Mouse (Mus musculus) layer of hippocampus, adult 9-11 months (tissue): ENCODE measurements around the gene H2-DMb1.

ENCODE experiments used
- DNase-seq: peaks from one replicate; pipeline ENCODE4 v3.0.0; 2022

H2-DMb1 gene

DNA sequence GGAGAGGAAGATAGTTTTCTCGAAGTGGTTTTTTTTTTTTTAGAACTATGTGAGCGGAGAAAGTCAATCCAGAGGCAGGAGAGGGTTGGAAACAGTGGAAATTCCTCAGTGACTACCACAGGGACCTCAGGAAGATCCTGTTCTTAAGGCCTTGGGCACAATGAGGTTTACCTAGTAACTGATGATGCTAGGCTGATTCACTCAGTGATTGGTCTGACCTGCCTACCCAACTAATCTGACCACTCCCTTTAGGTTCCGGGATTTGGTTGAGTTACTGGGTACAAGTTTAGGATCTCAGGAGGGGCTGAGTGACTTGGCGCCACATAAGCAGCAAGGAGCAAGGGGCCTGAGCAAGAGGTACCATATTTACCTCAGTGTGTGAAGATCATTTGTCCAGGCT, at the start of gene H2-DMb1:
TSS of gene H2-DMb1 (plus strand) at position 150 of the 400 bp plus-strand sequence.
- peak; percentile 75 for DNase-seq

DNA sequence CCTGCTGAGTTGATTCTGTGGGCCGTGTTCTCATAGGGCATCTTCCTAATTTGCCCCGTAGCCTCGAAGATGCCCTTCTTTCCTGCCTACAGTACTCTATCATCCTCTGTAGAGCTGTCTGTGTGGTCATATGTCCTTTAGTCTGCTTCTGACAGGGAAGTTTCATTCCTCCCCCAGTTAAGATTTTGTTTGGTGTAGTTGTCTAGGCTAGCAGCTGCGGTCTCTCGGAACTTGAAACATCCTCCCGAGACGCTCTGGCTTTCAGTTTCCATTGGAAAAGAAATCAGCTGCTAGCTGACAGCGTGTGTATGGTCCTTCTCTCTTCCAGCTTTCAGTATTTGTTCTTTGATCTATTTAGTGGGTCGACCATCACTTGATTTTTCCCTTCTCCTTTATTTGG, 48.1 kb upstream of the H2-DMb1 start:
- no peak for DNase-seq

DNA sequence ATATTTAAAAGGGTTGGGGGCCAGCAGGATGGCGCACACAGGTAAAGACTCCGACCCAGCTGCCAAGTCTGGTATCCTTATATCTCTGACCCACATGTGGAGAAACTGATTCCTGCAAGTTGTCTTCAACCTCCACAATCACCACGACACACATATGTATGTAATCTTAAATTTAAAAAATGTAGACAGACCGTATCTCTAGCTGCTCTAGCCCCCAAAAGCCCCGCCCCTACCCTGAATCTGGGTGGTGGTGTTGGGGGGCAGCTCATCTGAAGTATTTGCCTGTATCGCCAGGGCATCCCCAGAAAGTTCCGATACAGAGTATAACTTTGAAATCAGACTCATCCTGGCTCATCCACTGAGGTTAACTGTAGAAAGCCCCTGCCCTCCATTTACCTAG, 46.3 kb upstream of the H2-DMb1 start:
- DNase-seq, result no peak

DNA sequence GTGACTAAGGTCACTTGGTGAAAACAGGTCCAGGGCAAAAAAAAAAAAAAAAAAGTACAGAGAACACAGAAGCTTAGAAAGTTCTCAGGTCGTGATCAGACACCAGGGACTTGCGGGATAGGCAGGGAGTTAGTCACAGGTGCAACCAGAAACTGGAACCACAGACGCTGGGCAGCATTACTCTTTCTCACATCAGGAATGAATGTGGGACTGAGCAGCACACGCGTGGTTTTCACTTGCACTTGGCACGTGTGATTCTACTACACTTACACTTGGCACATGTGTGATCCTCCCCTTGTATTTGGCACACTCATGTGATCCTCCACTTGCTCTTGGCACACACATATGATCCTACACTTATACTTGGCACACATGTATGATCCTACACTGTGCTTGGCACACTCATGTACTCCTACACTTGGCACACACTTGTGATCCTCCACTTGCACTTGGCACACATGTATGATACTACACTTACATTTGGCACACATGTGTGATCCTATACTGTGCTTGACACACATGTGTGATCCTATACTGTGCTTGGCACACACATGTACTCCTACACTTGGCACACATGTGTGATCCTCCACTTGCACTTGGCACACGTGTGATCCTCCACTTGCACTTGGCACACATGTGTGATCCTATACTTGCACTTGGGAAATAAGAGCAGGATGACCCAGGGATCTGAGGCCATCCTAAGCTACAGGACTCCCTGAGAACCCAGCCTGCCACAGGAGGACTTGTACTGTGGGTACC, 45.6 kb upstream of the H2-DMb1 start:
- no peak for DNase-seq

DNA sequence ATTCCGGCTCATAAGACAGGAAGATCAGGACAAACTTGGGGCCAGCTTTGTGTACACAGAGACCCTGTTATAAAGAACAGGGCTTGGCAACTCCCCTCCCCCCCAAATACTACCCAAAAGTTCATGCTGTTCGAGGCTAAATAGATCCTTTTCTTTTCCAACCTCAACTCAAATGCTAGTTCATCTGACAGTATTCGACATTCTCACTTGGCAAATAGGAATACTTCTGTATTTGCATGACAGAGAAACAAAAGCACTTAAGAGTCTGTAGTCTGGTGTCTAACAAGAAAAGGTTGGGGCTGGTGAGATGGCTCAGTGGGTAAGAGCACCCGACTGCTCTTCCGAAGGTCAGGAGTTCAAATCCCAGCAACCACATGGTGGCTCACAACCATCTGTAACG, 44.4 kb upstream of the H2-DMb1 start:
- DNase-seq, result no peak

DNA sequence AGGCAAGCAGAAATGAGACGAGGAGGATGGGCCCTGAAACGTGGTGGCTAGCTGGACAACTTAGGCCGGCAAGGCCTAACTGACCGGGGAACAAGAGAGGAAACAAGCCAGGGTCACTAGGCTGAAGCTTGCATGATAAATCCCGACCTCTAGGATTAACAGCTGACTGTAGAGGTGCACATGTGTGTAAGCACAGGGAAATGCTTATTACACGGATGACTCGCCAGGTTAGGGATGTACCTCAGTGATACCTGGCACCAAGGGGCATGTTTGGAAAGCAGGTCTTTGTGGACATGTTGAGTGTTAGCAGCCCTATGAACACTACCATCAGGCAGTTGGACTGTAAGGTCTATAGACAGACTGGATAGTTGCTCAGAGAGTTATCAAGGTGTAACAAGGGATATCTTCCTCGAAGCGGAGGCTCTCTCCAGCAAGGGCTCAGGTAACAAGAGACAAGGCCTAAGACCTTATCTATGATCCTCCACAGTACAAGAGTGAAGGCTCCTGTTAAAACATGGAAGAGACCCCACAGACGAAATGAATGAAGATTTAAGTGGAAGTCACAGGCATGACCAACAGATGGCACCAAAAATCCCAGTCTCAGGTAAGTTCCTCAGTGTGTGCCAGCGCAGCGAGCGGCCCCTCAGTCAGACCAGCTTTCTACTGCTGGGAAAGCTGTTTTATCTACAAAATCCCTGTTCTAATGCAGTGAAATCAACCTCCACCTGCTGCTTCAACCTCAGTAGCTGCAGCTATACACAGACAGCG, 43.6 kb upstream of the H2-DMb1 start:
- DNase-seq, result no peak

DNA sequence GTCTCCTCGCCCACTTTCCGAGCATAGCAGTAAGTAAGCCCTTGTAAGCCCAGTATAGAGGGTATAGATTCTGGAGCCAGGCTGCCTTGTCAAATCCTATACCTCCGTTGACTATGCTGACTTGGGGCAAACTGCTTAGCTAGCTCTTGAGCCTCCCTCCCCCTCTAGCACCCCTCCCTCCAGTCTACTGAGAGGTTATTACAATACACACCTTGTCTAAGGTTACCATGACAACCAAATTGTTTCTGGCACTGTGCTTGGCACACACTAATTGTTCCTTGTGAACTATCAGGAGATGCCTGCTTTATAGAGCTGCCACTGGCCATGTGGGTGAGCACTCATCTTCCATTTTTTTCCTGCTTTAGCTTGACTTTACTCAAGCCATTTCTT, 43.1 kb upstream of the H2-DMb1 start:
- no peak for DNase-seq

DNA sequence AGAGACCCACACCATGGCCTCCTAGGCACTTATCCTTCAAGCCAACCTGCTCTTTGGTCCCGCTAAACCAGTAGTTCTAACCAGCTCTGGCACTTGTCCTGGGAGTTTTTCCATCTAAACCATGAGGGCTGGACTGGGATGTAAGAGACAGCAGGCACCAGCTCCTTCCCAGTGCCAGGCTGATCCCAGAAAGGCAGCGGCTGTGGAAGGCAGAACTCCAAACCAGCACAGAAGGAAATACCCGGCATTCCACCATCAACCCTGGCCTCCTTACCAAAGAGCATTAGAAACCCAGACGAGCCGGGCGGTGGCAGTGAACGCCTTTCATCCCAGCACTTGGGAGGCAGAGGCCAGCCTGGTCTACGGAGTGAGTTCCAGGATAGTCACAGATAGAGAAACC, 42.6 kb upstream of the H2-DMb1 start:
- no peak for DNase-seq

DNA sequence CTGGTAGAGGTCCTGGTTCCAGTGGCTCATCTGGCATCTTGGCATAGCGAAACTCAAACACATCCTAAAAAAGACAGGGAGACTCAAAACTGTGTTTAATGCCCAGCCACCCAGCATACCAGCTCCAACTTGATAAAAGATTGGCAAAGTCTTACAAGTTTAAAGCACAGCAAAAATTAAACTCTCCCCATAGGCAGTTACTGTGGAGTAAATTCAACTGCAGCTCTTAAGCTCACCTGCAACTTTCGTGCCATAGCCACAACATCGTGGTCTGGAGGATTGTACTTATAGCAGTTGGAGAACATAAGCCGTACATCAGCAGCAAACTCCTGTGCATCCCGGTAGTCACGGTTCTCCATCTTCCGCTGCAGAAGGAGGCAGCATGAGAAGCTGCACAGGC, 38.8 kb upstream of the H2-DMb1 start:
- no peak for DNase-seq

DNA sequence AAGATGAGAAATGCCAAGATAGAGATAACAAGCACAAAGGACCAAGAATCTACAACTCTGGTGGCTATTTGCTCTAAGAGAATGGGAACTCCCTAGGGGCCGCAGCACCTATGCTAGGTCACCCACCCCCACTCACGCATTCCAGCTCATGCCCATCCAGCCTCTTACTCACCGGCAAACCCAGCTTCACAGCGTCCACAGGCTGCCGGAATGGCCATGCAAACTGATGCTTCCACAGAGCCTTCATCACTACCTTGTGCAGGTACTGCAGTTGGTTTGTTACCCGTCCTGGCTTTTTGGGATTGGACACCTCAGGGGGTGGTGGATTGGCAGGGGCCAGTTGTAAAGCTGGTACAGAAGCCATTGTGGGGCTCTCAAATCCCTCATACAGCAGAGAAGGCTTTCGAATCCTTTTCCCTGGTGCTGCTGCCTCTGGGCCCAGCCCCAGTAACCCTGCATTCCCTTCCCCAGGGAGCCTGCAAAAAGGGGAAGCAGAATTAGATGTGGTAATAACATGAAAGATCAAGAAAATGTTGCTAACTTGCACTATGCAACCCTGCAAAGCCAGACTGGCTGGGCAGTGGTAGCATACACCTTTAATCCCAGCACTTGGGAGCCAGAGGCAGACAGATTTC, 36.0 kb upstream of the H2-DMb1 start:
- DNase-seq, result no peak

DNA sequence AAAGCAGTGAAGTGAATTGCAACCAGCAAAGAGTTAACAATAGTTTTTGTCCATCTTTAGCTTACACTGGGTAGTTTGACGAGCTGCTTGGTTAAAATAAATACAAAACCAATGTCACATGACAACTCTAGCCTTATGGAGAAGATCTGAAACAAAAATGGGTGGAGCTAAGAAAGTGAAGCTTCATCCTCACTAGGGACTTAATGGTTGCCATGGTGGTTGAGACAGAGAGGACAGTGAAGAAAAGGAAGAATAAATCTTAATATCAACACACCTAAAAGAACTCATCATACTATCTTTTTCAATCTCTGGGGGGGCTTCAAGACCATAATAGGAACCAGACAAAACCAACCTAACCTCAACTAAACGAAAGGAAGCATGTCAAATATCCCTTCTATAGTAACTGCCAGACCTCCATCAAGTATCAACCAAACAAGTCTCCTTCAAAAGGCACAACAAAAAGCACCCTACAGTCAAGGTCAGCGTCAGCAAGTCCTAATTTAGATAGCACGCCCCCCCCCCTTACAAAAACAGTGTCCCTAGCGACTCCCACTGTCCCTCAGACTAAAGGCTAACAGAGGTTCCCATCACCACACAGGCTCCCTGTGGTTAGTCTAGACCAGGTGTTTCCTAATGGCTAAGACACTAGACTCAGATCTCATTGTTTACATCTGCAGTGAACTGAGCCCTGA, 35.3 kb upstream of the H2-DMb1 start:
- no peak for DNase-seq

DNA sequence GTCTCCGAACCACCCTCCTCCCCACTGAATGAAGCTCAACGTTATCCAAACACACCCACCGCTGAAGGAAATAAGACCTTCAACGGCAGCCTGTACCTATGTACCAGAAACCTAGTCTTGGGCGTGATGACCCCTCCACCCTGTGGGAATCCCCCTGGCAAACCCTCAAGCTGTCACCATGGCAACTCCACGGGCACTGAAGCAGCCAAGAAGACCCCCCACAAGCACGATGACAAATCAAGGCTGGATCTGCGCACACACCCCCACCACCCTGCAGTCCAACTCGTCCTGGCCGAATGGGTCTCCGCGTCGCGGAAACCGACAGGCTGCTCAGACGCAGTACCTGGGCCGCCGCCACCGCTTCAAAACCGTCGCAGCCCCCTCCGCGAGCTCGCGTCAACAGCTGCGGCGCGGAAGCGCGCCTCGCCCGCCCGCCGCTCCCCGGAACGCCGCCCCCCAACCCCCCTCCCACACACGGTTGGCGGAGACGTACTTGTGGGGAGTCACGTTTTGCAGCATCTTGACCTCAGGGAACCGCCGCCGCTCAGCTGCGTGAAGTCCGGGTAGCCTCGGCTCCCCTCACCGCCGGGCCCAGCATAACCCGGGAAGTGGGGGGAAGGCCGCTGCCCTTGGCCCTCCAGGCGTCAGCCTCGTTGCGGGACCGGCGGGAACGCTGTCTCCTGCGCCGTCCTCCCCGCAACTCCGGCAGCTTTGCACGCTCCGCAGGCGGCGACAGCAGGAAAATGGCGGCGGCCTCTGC, 34.6 kb upstream of the H2-DMb1 start:
- peak; percentile 57 for DNase-seq

DNA sequence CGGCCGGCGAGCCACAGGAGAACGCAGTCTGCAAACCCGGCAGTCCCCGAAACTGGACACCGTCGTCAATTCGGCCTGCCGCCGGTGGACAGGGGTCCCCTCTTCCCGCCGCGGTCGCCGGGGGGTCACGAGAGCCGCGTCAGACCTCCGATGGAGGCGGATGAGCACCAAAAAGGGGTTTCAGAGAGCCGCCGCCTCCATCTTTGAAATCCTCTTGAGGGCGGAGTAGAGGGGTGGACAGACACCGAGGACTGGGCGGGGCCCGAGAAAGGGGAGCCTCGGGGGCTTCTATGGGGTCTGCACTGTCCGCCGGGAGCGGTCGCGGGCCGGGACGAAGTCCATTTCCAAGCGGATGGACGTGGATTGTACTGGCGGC, 34.0 kb upstream of the H2-DMb1 start:
- no peak for DNase-seq

DNA sequence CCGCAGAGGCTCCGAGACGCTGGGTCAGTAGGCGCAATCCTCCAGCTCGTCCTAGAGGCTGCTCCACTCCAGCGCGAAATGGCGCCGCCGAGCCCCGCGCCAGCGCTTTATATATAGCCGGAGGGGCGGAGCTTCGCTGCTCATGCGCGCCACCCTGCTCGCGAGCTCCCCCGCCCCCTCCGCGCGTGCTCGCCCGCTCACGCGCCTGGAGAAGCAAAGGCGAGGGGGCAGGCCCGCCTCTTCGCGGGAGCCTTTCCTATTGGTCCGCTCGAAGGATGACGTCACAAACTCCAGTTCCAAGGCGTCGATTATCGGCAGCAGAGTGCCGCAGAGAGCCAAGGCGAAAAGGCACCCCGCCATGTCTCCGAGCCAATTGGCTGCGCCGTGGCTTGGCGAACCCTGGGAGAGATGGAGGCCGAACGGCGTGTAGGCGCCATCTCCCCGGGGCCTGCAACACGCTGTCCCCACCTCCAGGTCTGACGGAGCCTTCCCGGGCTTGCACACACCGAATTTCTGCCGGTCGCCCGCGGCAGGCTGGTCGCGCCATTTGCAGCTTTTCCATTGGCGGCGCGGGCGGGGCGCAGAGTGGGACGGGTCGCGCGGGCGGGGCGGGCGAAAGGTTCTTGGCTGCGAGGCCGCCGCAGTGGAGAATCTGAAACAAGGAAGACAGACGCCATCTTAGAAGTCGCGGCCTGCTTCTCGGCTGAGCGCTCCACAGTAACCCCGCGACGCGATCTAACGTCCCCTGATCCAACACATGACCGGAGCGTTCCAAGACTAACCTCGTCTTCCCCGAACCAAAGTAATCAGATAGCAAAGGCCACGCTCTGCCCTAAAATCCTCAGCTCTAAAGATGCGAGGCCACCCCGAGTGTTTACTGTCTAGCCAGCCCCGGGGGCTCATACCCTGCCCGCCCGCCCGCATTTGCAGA, 33.4 kb upstream of the H2-DMb1 start, which contains the start of gene H2-DMa:
TSS of gene H2-DMa (plus strand) at position 293 of the 931 bp plus-strand sequence.
- peak; percentile 99 for DNase-seq

DNA sequence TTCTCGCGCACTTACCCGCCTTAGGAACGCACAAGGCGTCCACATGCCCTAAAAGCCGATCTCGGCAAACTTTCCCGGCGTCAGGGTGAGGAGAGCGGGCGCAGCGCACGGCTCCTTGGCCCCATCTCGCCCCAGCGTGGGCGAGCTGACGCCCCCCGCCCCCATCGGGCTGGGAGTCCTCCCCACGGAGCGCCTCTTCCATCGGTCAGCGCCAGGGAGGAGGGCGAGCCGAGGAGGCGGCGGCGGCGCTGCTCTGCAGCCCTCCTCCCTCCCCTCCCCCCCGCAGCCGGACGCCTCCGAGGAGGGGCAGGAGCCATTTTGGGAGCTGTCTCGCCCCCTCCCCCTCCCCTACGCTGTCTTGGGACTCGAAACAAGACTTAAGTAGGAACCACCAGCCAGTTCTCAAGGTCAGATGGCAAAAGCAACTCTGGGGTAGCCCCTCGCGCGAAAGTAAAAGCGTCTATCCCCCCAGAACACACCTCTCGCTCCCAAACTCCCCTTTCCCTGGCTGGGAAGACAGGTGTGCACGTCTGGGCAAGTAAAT, 32.6 kb upstream of the H2-DMb1 start:
- peak; percentile 94 for DNase-seq

DNA sequence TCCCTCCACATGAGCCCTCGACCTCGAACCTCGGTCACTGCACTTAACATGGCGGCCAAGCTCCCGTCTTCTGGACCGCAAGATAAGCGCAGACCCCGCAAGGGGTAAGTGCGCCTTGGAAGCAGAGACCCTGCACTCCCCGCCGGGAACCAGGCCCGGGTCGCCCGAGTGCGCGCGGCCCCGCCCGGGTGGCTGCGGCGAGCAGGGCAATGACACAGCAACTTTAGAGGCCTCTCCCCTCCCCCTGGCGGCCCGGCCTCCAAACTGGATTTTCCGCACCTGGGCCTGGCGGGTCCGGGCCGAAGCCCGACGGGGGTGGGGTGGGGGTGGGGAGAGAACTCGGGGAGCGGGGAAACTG, 32.1 kb upstream of the H2-DMb1 start:
- DNase-seq, result peak; percentile 81

DNA sequence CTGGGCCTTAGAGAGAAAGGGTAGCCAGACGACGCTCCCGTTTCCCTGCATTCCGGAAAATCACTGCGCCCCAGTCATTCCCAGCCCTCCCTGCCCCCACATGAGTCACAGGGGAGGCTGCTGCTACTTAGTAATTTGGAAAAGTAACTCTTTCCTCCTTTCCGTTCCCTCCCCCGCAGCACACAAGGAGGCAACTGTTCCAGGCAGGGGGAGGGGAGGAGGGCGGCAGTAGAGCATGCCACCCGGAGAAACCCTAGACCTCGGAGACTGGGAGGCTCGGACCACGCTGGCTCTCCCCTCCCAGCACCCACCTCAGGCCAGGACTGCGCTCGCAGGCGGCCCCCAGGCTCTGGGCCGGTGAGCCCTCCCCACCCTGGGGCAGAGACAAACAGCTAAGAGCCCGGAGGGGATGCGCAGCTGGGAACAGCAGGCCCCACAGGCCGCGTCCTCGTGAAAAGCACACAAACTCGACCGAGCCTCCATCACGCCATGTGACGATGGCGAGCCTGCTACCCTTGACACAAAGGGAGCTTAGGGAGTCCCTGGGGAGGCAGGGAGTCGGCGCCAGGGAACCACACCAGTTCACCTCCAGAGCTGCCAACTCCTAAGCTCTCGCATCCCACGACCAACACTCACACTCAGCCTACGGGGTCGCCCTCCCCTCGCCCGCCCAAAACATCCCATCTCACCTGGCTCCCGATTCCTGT, 31.5 kb upstream of the H2-DMb1 start:
- DNase-seq, result peak; percentile 95

DNA sequence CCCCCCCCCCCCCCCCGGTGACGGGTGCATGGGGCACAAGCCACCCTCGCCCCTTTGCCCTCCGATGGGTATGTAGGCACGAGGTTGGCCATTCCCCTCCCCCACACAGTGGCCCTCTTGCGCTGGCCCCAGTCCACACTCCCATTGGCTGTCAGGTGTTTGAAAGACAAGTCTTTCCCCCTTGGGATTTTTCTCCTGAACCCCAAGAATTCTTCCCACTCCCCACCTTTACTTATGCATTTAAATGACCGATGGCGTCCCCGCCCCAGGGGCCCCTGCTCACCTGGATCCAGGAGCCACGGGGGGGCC, 31.0 kb upstream of the H2-DMb1 start:
- peak; percentile 82 for DNase-seq

DNA sequence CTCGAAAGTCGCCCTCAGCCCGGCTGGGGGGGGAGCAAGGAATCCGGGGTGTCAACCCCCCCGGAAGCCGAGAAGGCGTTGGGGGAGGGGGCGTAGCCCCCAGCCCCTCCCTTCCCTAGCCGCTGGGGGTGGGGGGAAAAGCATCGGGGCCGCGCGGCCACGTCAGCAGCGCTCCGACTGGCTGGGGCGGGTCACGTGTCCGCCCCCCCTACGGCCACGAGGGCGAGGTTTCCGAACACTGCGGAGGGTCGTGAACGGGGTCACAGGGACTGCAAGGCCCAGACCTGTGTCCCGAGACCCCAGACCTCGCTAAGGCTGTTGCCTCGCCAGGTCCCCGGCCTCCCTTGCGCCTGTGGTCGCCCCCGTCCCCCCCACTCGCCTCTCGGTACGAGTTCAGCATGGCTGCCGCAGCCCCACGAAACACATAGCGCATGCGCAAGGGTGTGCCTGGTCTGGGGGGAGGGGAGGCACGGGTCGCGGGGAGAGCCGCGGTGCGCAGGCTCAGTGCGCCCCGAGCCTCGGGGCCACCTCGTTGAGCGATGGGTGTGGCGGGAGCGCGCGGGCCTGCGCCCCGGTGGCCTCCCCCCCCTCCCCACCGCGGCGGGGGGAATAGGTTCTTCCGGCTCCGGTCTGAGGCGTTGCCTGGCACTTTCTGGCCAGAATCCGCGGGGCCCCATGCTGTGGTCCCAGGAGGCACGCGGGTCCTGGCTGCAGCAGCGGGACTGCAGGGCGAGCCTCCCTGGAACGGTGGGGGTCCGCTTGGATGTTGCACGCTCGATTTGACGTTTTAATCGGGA, 30.5 kb upstream of the H2-DMb1 start, which contains the start of gene Brd2:
TSS of gene Brd2 (minus strand) at position 447 of the 797 bp plus-strand sequence.
- peak; percentile 96 for DNase-seq

DNA sequence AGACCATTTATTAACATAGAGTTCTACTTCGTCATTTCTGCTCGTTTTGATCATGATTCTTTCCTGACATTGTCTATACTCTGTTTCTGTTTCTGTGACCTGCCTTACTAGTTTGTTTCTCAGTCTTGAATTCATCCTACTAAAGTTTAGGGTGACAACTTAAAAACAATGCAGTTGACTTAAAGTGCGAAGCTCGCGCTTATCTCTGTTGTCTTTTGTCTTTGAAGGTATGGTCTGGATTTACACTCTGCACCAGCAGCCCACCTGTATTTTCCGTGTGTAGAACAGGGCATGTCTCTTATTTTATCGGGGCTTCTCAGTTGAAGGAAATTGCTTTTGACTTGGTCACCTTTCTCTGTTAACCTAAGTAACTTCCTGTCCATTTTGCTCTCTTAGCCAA, 29.8 kb upstream of the H2-DMb1 start:
- no peak for DNase-seq
